Mouse (Mus musculus) C2C12 (cell line): ENCODE results near the gene Nectin1. TPM values are rescaled to one million over a fixed set of nuclear protein-coding genes. Genes with fewer than 3 reads are reported as not detected.
A peak's percentile ranks its signal among the peaks of the same experiment; 100 is the strongest.

Experiments
- H3K27me3 ChIP-seq: one replicate; pipeline ENCODE4 v1.6.1; 2011; ENCODE audit not compliant: control insufficient read depth, insufficient read depth, insufficient read length
- H3K36me3 ChIP-seq: one replicate; pipeline ENCODE4 v1.6.1; 2011; ENCODE audit not compliant: control insufficient read depth, insufficient read depth
- H3K4me3 ChIP-seq: one replicate; pipeline ENCODE4 v1.5.1; 2011; ENCODE audit warnings: mild to moderate bottlenecking, control low read depth; ENCODE audit not compliant: poor library complexity, insufficient read depth, severe bottlenecking
- H3K79me2 ChIP-seq: one replicate; pipeline ENCODE4 v1.6.1; 2011; ENCODE audit not compliant: control insufficient read depth, insufficient read depth
- H3K79me3 ChIP-seq: one replicate; pipeline ENCODE4 v1.6.1; 2011; ENCODE audit warnings: low read depth, control low read depth
- H3ac ChIP-seq: one replicate; pipeline ENCODE3; 2011; ENCODE audit warnings: low read depth; ENCODE audit not compliant: control insufficient read depth, insufficient read length
- CEBPB ChIP-seq: IDR thresholded peaks from one replicate; pipeline ENCODE4 v1.6.1; 2011; ENCODE audit warnings: low read depth, mild to moderate bottlenecking, control low read depth, moderate library complexity
- CTCF ChIP-seq: IDR thresholded peaks from one replicate; pipeline ENCODE4 v1.5.1; 2011; ENCODE audit not compliant: control insufficient read depth, insufficient read depth, insufficient read length
- FOSL1 ChIP-seq: IDR thresholded peaks from one replicate; pipeline ENCODE4 v1.8.0; 2011; ENCODE audit warnings: mild to moderate bottlenecking, low read length; ENCODE audit not compliant: poor library complexity, insufficient read depth, severe bottlenecking
- MAX ChIP-seq: IDR thresholded peaks from one replicate; pipeline ENCODE4 v1.6.1; 2011; ENCODE audit warnings: mild to moderate bottlenecking, control low read depth
- MYOD1 ChIP-seq: IDR thresholded peaks from one replicate; pipeline ENCODE4 v1.6.1; 2011; ENCODE audit warnings: low read depth; ENCODE audit not compliant: control insufficient read depth, insufficient read length
- MYOG ChIP-seq: IDR thresholded peaks from one replicate; pipeline ENCODE4 v1.6.1; 2011; ENCODE audit not compliant: control insufficient read depth, insufficient read length; ENCODE audit errors: extremely low read depth
- USF1 ChIP-seq: IDR thresholded peaks from one replicate; pipeline ENCODE4 v1.6.1; 2011; ENCODE audit warnings: low read depth, mild to moderate bottlenecking, control low read depth, moderate library complexity
- polyA plus RNA-seq: library from polyadenylated mRNA; unstranded; fragments of >200 nt; fragmentation: generic; extraction: Trizol; gene quantifications from one replicate; pipeline ENCODE4 v1.2.1, GENCODE M21; 2012; ENCODE audit warnings: missing spikeins

The Nectin1 gene
- polyA plus RNA-seq, 1 experiment = 3.0 TPM

GRCm38 (mm10) chr9:43741277-43741676 lies 2.5 kb upstream of the Nectin1 start:
- no peak overlapping the region for H3K4me3 ChIP-seq
- H3K27me3 ChIP-seq = no peaks in the 10 kb centered on the region
- H3K36me3 ChIP-seq = no peaks in the 10 kb centered on the region
- no peak for TF ChIP-seq USF1
- H3K79me2 ChIP-seq = no peaks in the 10 kb centered on the region
- H3K79me3 ChIP-seq = no peaks in the 10 kb centered on the region
- H3ac ChIP-seq = no peak overlapping the region

- Histone ChIP-seq H3K4me3 (no peak overlapping the region), H3K36me3 (no peaks in the 10 kb centered on the region), H3K27me3 (no peaks in the 10 kb centered on the region), H3K79me2 (no peaks in the 10 kb centered on the region), H3K79me3 (no peaks in the 10 kb centered on the region), H3ac (no peak overlapping the region)
- no peak for TF ChIP-seq MYOD1
- TF ChIP-seq FOSL1 = no peak
- TF ChIP-seq CTCF = no peak
- no peak for TF ChIP-seq MAX
- TF ChIP-seq USF1 = no peak
- TF ChIP-seq CEBPB = no peak
- TF ChIP-seq MYOG = no peak
These were observed 1.7 kb upstream of the Nectin1 start for GRCm38 (mm10) chr9:43742066-43742465.

- Histone ChIP-seq H3K27me3 (no peaks in the 10 kb centered on the region), H3K79me2 (no peaks in the 10 kb centered on the region), H3K36me3 (no peaks in the 10 kb centered on the region), H3K4me3 (peak overlapping the region; percentile 32), H3ac (no peak overlapping the region), H3K79me3 (no peaks in the 10 kb centered on the region)
- TF ChIP-seq MAX (no peak), FOSL1 (no peak), USF1 (no peak), MYOD1 (no peak), CEBPB (no peak), MYOG (no peak), CTCF (no peak)
These were observed 710 bp upstream of the Nectin1 start for GRCm38 (mm10) chr9:43742902-43743646.

DNA sequence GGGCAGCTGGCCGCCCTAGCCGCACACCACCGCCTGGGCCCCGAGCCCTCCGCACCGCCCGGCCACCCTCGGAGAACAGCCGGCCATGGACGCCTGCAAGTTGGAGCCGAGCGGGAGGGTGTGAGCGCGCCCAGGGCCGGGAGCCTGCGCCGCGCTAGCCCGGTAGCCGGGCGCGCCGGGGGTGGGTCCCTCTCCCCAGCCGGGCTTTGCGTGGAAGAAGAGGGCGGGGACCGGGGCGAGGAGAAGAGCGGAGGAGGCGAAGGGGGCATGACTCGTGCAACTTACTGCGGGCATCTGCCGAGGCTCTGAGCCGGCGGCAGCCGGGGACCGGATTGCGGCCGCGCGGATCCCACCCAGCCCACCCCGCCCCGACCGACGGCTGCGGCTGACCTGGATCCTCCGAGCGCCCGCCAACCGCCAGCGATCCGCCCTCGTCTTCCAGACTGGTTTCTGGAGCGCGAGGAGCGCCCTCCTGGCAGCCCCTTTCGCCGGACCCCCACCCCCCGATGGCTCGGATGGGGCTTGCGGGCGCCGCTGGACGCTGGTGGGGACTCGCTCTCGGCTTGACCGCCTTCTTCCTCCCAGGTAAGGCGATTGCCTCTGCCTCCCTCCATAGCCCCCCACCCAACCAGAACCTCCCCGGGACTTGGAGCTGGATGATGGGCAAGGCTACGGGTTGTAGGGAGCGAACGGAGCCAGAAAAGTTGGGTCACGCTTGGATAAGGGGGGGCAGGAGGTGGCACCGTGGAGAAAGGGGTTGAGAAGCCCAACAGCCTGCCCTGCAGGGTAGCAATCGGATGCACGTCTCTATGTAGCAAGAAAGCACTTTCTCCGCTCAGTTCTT lies 576 bp downstream of the Nectin1 start:
- no peaks in the 10 kb centered on the region for H3K79me2 ChIP-seq
- peak overlapping the region; percentile 92 for H3ac ChIP-seq
- H3K4me3 ChIP-seq = peak overlapping the region; percentile 32
- H3K36me3 ChIP-seq = no peaks in the 10 kb centered on the region
- TF ChIP-seq CTCF = no peak
- no peak for TF ChIP-seq MYOG
- no peak for TF ChIP-seq FOSL1
- TF ChIP-seq USF1 = no peak
- TF ChIP-seq CEBPB = no peak
- TF ChIP-seq MAX = no peak
- no peak for TF ChIP-seq MYOD1
- no peaks in the 10 kb centered on the region for H3K79me3 ChIP-seq
- H3K27me3 ChIP-seq = no peaks in the 10 kb centered on the region

DNA sequence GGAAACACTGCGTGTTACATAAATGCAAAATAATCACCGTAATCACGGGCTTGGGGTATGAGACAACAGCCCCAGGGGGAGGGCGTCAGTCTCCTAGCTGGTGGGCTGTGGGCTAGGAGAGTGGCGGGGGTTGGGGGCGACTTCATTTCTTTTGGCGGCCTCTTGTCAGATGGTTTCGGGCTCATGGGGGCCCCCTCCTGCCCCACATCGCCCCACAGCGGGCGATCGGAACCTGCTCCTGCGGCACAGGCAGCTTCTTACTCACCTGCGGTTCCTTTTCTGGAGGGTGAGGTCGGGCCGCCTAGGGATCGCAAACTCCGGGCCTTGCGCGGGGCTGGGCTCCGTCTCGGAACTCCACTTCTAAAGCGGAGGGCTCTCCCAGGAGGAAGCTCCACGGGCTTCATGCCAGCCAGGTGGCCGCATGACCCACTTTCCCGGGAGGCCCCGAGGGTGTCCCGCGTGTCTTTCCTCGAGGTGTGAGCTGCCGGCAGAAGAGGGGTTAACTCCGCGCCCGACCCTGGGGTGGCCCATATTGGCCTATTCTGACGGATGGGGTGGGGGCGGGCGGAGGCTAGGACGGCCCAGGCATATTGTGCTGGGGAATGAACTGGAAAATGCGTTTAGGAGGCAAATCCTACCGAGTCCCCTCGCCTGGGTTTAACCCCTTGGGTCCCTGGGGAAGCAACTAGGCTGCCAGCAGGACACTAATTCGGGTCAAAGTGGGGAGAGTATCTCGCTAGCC lies 1.4 kb downstream of the Nectin1 start:
- TF ChIP-seq USF1 (no peak), MYOD1 (no peak), CTCF (no peak), FOSL1 (no peak), MAX (no peak), MYOG (no peak), CEBPB (no peak)
- H3ac ChIP-seq = peak overlapping the region; percentile 55
- H3K36me3 ChIP-seq = no peaks in the 10 kb centered on the region
- peak overlapping the region; percentile 32 for H3K4me3 ChIP-seq
- H3K79me2 ChIP-seq = no peaks in the 10 kb centered on the region
- H3K79me3 ChIP-seq = no peaks in the 10 kb centered on the region
- no peaks in the 10 kb centered on the region for H3K27me3 ChIP-seq
